Mouse (Mus musculus) hindbrain, embryonic 16.5 days (tissue): ENCODE measurements around the gene Gm47995. TPM values are rescaled to one million over a fixed set of nuclear protein-coding genes. Genes with fewer than 3 reads are reported as not detected.
A peak's percentile ranks its signal among the peaks of the same experiment; 100 is the strongest.

Experiments
- ATAC-seq: fragments of 200-750 bp; cut with Nextera tagmentation; 2 replicates; pipeline ENCODE4 v1.8.0; 2017; ENCODE audit warnings: moderate TSS enrichment, moderate library complexity
- H3K27ac ChIP-seq: fragments of 300-500 bp; sonication (generic); 2 replicates; pipeline ENCODE4 v1.5.1; 2014; ENCODE audit warnings: low read depth, mild to moderate bottlenecking, control low read depth, low read length, moderate library complexity
- H3K27me3 ChIP-seq: fragments of 300-500 bp; sonication (generic); replicated peaks from 2 replicates; pipeline ENCODE4 v1.6.1; 2014; ENCODE audit warnings: low read length; ENCODE audit not compliant: control insufficient read depth, insufficient read depth
- H3K36me3 ChIP-seq: fragments of 300-500 bp; sonication (generic); 2 replicates; pipeline ENCODE4 v1.6.1; 2014; ENCODE audit warnings: mild to moderate bottlenecking, low read length, moderate library complexity, mixed read lengths; ENCODE audit not compliant: control insufficient read depth, insufficient read depth
- H3K4me1 ChIP-seq: fragments of 300-500 bp; sonication (generic); 2 replicates; pipeline ENCODE4 v1.6.1; 2014; ENCODE audit warnings: low read depth, low read length; ENCODE audit not compliant: control insufficient read depth, insufficient read depth
- H3K4me2 ChIP-seq: fragments of 300-500 bp; sonication (generic); 2 replicates; pipeline ENCODE4 v1.6.1; 2014; ENCODE audit warnings: mild to moderate bottlenecking, low read length, control low read depth, moderate library complexity
- H3K4me3 ChIP-seq: fragments of 300-500 bp; sonication (generic); 2 replicates; pipeline ENCODE4 v1.5.1; 2014; ENCODE audit warnings: mild to moderate bottlenecking, low read length, control low read depth, moderate library complexity
- H3K9ac ChIP-seq: fragments of 300-500 bp; sonication (generic); 2 replicates; pipeline ENCODE4 v1.6.1; 2014; ENCODE audit warnings: low read depth, mild to moderate bottlenecking, control low read depth, low read length, moderate library complexity
- H3K9me3 ChIP-seq: fragments of 300-500 bp; sonication (generic); 2 replicates; pipeline ENCODE4 v1.6.1; 2014; ENCODE audit warnings: mild to moderate bottlenecking, low read length, moderate library complexity; ENCODE audit not compliant: control insufficient read depth
- WGBS: fragments of 180-500 bp; shearing (Covaris S2); extraction: QIAGEN DNeasy Blood & Tissue Kit; methylation state at CpG from one replicate; pipeline ENCODE4 v1.1.7; 2014; 5-methylcytosine and 5-hydroxymethylcytosine counted together
- polyA plus RNA-seq: library from polyadenylated mRNA; unstranded; fragments of >200 nt; fragmentation: Nextera tagmentation; extraction: Ambion mirVana; gene quantifications from 2 replicates; pipeline ENCODE4 v1.2.1, GENCODE M21; 2015

Gm47995 gene
- polyA plus RNA-seq, 1 experiment from 2014 or later: not detected

DNA sequence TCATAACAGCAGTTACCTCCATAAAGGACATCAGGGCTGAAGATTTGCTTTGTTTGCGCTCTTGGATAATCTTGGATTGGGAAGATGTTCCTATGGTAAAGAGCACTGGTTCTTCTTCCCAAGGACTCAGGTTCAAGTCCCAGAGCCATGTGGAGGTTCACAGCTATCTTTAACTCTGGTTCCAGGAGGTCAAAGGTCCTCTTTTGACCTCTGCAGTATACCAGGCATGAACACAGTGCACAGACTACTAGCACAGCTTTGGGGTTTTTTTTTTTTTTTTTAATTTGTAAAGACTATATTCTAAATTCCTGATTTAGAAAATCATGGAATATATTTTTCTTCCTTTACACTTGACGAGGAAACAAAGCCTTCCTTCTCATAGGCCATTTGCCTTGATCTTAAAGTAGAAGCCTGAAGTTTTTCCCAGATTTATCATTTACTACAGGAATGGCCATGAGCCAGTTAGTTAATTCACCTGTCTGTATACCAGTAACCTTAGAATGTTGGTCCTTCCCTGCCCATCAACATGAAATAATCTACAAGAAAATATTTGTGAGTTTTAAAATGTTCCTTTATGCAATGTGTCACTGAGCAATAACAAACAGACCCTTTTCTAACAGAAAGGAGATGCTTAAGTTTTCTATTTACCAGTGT lies 39.3 kb upstream of the Gm47995 start:
- no peak overlapping the region for H3K27ac ChIP-seq
- peaks cover 3% of the 10 kb centered on the region; the same call in 1 of the 2 replicates for H3K4me1 ChIP-seq
- no peaks in the 10 kb centered on the region for H3K36me3 ChIP-seq
- WGBS: 89% methylated on average over 2 of the region's 2 CpGs
- no peak for ATAC-seq
- no peaks in the 10 kb centered on the region for H3K9me3 ChIP-seq
- H3K9ac ChIP-seq: no peak overlapping the region
- H3K27me3 ChIP-seq: no peaks in the 10 kb centered on the region
- no peak overlapping the region for H3K4me3 ChIP-seq
- H3K4me2 ChIP-seq: no peak overlapping the region

DNA sequence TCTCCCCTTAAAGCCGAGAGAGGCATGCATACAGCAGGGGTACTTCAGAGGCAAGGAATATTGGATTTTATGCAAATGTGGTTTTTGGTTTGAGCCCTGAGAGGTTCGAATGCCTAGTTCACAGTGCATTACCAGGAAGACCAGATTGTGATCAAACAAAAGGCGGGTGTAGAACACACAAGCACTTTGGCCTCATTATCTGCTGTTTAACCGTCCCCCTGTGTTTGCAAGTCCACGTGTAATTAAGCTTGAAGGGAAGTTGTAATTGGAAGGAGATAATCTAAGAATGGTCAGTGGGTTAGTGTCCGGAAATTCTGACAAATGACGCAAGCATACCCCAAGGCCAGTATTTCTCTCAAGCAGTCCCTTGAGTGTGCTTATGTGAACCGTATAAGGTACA lies 32.2 kb upstream of the Gm47995 start:
- H3K27me3 ChIP-seq: no peaks in the 10 kb centered on the region
- no peaks in the 10 kb centered on the region for H3K9me3 ChIP-seq
- WGBS: 36% methylated on average over 8 of the region's 8 CpGs
- ATAC-seq: no peak
- H3K36me3 ChIP-seq: no peaks in the 10 kb centered on the region
- H3K4me3 ChIP-seq: no peak overlapping the region
- H3K9ac ChIP-seq: no peak overlapping the region
- peaks cover 8% of the 10 kb centered on the region for H3K4me1 ChIP-seq
- H3K27ac ChIP-seq: no peak overlapping the region
- H3K4me2 ChIP-seq: no peak overlapping the region

GRCm38 (mm10) chr1:151167297-151168047 lies 30.8 kb upstream of the Gm47995 start:
- Histone ChIP-seq H3K4me2 (no peak overlapping the region), H3K9ac (0 out of 2 replicates have a peak overlapping the region, but pooled peaks have one; percentile 3), H3K27me3 (no peaks in the 10 kb centered on the region), H3K9me3 (no peaks in the 10 kb centered on the region), H3K4me1 (peaks cover 8% of the 10 kb centered on the region), H3K27ac (no peak overlapping the region), H3K4me3 (no peak overlapping the region), H3K36me3 (no peaks in the 10 kb centered on the region)
- 13% methylated on average over 12 of the region's 12 CpGs for WGBS
- ATAC-seq: peak; percentile 85

GRCm38 (mm10) chr1:151168637-151169036 lies 29.6 kb upstream of the Gm47995 start:
- Histone ChIP-seq H3K4me3 (no peak overlapping the region), H3K9me3 (no peaks in the 10 kb centered on the region), H3K27ac (no peak overlapping the region), H3K4me1 (peaks cover 8% of the 10 kb centered on the region), H3K27me3 (no peaks in the 10 kb centered on the region), H3K9ac (no peak overlapping the region), H3K36me3 (no peaks in the 10 kb centered on the region), H3K4me2 (no peak overlapping the region)
- no peak for ATAC-seq
- 74% methylated on average over 3 of the region's 3 CpGs for WGBS

DNA sequence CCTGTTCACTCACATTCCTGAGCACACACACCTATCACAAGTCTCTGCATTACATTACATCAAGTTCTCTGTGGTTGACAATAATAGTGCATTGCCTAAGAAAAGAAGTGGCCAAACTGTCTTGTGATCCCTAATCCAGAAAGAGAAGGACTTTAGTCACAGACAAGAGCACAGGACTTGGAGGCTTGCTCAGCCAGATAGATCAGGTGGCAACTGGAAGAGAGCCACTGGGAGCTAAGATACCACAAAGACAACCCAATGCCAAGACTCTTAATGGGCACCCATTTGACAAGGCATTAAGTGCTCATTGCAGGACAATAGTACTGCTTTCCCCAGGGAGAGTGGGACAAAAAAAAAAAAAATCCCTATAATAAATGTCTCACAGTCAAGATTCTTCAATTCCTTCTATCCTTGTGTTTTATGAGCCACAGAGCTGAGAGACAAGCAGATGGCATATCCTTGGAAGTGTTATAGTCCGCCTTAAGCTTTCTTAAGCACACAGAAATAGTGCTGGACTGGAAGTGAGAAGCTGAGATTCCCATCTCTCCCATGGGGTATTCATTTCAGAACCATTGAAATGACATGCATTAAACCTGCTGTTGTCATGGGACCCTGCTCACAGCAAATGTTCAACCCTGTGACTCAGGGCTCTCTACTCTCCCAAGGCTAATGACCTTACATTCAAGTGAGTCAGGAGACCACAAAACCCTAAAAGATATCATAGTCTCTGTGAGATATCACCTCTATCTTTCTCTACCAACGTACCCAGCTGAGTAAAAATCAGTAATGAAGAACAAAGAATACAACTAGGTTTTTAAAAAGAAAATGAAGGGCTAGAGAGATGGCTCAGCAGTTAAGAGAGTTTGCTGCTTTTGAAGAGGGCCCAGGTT lies 26.4 kb upstream of the Gm47995 start:
- ATAC-seq: no peak
- 78% methylated on average over 2 of the region's 2 CpGs for WGBS
- peaks cover 8% of the 10 kb centered on the region for H3K4me1 ChIP-seq

DNA sequence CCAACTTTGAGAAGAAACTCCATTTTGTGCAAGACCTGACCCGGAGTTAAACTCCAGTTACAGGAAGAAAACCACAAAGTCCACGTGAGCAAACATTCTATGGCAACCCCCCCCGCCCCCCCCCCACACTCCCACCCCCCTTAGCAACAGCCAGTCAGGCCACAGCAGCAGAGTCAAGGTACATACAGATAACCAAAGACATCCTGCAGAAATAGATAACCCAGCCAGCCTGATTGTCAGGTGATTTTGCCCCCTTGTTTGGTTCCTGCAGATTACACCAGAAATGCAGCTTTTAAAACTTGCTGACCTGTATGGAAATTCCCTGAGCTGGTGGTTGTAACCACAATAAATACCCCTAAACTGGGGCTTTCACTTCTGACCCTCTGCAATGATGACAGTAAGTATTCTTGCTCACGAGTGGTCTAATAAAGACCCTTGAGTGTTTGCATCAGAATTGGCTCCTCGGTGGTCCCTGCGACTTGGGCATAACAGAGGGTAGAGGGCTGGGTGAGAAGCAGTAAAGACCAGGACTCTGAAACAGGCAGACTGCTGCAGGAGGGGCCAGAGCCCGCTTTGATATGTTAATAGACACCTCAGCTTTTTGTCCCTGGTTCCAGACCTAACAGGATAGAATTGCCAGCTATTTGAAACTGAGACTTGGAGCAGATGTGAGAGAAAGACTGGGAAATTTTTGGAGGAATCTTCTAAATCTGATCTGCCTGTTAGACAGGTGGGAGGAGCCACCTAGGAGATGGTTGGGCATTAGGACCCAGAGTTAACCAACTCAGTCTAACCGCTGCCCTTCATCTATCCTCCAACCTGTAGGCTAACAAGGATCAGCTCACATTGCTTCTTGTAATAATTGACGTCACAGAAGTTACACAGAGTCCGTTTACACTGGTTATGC lies 21.0 kb upstream of the Gm47995 start:
- Histone ChIP-seq H3K4me1 (no peaks in the 10 kb centered on the region), H3K4me2 (peak overlapping the region; percentile 58), H3K9me3 (no peaks in the 10 kb centered on the region), H3K9ac (peak overlapping the region; percentile 43; the same call in 1 of the 2 replicates), H3K27me3 (no peaks in the 10 kb centered on the region; the same call in 1 of the 2 replicates), H3K4me3 (peak overlapping the region; percentile 34), H3K27ac (no peak overlapping the region), H3K36me3 (no peaks in the 10 kb centered on the region)
- WGBS: 8% methylated on average over 10 of the region's 10 CpGs
- peak; percentile 89 for ATAC-seq

More for the DNA sequence above, 26.4 kb upstream of the Gm47995 start:
- Histone ChIP-seq H3K36me3 (no peaks in the 10 kb centered on the region), H3K4me3 (no peak overlapping the region), H3K27ac (no peak overlapping the region), H3K9me3 (no peaks in the 10 kb centered on the region), H3K9ac (no peak overlapping the region), H3K27me3 (no peaks in the 10 kb centered on the region; the same call in 1 of the 2 replicates), H3K4me2 (no peak overlapping the region)

DNA sequence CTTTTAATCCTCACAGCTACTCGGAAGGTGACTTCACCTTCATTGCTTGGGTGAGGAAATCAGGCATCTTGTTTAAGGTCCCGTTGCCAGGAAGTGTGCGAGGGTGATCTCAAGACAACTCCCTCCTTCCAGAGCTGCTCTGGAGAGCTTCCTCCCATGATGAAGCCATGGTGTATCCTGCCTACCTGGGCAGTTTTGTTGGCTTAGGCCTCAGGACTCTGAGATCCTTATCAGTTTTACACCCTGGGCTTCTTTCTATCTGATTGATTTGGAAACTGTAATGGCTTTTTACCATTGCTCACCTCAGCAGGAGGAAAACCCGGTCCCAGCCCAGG lies 20.3 kb upstream of the Gm47995 start:
- Histone ChIP-seq H3K4me2 (peak overlapping the region; percentile 58), H3K4me1 (no peaks in the 10 kb centered on the region), H3K4me3 (peak overlapping the region; percentile 34), H3K36me3 (no peaks in the 10 kb centered on the region), H3K27ac (no peak overlapping the region), H3K9me3 (no peaks in the 10 kb centered on the region), H3K9ac (peak overlapping the region; percentile 43; the same call in 1 of the 2 replicates), H3K27me3 (no peaks in the 10 kb centered on the region; the same call in 1 of the 2 replicates)
- ATAC-seq: peak; percentile 52
- 5% methylated on average over 4 of the region's 4 CpGs for WGBS

DNA sequence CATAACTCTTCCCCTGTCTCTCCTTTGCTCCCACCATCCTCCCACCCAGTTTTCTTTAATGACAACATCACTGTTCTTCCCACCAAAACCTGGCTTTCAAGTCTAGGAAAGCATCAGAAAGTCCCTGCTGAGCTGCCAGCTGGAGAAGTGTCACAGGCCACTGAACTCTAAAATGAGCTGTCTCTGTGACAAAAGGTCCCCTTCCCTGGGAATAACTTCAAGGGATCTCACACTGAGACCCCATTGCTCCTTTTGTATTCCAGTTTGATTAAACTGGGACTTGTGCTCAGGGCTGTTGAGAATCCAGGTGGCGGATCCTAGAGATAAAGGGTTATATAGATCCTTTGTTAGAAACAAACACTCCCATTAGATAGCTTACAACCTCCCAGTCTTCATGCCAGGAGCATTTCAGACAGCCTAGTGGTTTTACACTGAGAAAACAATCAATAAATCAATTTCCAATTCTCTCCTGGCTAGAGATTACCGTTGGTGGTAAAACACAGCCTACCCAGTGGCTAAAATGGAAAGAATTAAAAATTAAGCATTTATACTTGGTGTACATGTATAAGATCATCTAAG lies 19.7 kb upstream of the Gm47995 start:
- no peak overlapping the region for H3K9ac ChIP-seq
- no peak overlapping the region for H3K4me2 ChIP-seq
- WGBS: 20% methylated on average over 2 of the region's 2 CpGs
- H3K9me3 ChIP-seq: no peaks in the 10 kb centered on the region
- no peaks in the 10 kb centered on the region for H3K4me1 ChIP-seq
- H3K27me3 ChIP-seq: no peaks in the 10 kb centered on the region; the same call in 1 of the 2 replicates
- H3K4me3 ChIP-seq: no peak overlapping the region
- H3K36me3 ChIP-seq: no peaks in the 10 kb centered on the region
- no peak overlapping the region for H3K27ac ChIP-seq
- no peak; the same call in 1 of the 2 replicates for ATAC-seq
